Mouse (Mus musculus) c-Kit-positive CD71-positive TER-119-negative erythroid progenitor cells, embryonic 14.5 days (primary cell): ENCODE data around the gene Klhl7.
"Not testable (repeated sequence)": the region's sequence is repeated elsewhere in the genome, so short reads cannot be mapped to it uniquely, and the experiment has no call there.

Experiments
- DNase-seq: peaks from one replicate; pipeline ENCODE4 v3.0.0-alpha.2; 2013; ENCODE audit warnings: low read depth

The Klhl7 gene

GRCm38 (mm10) chr5:24095393-24095792 is 5.0 kb upstream of the Klhl7 start:
- no peak for DNase-seq

- no peak for DNase-seq
These were observed 4.5 kb upstream of the Klhl7 start for GRCm38 (mm10) chr5:24095881-24096280.

GRCm38 (mm10) chr5:24100810-24101311 is 456 bp downstream of the Klhl7 start:
- DNase-seq: peak; percentile 83

GRCm38 (mm10) chr5:24101446-24102140 is 1.2 kb downstream of the Klhl7 start:
- DNase-seq: no peak

- DNase-seq: not testable (repeated sequence)
These were observed 2.8 kb downstream of the Klhl7 start for GRCm38 (mm10) chr5:24103235-24103634.

- DNase-seq: no peak
These were observed 3.4 kb downstream of the Klhl7 start for GRCm38 (mm10) chr5:24103841-24104240.

GRCm38 (mm10) chr5:24107071-24107739 is 6.8 kb downstream of the Klhl7 start:
- DNase-seq: no peak

- no peak for DNase-seq
These were observed 7.3 kb downstream of the Klhl7 start for GRCm38 (mm10) chr5:24107740-24108098.

GRCm38 (mm10) chr5:24110068-24110467 is 9.7 kb downstream of the Klhl7 start:
- DNase-seq: no peak

GRCm38 (mm10) chr5:24112116-24112903 is 11.9 kb downstream of the Klhl7 start:
- DNase-seq: no peak

- DNase-seq: no peak
These were observed 21.8 kb downstream of the Klhl7 start for GRCm38 (mm10) chr5:24122221-24122620.

GRCm38 (mm10) chr5:24124175-24124574 is 23.8 kb downstream of the Klhl7 start:
- no peak for DNase-seq

GRCm38 (mm10) chr5:24124579-24125276 is 24.3 kb downstream of the Klhl7 start:
- DNase-seq: no peak

- no peak for DNase-seq
These were observed 25.7 kb downstream of the Klhl7 start for GRCm38 (mm10) chr5:24125910-24126636.

GRCm38 (mm10) chr5:24126967-24127366 is 26.6 kb downstream of the Klhl7 start:
- DNase-seq: no peak

- peak; percentile 40 for DNase-seq
These were observed 46.6 kb downstream of the Klhl7 start for GRCm38 (mm10) chr5:24146964-24147363.

GRCm38 (mm10) chr5:24152199-24152598 is 51.8 kb downstream of the Klhl7 start:
- DNase-seq: no peak

GRCm38 (mm10) chr5:24156774-24157173 is 56.4 kb downstream of the Klhl7 start:
- no peak for DNase-seq

- peak; percentile 89 for DNase-seq
These were observed 64.5 kb downstream of the Klhl7 start, which contains the start of gene Nupl2 for GRCm38 (mm10) chr5:24164789-24165445. TSS of gene Nupl2 (plus strand) at chr5:24164963.

- DNase-seq: no peak
These were observed 66.9 kb downstream of the Klhl7 start for GRCm38 (mm10) chr5:24167263-24167662.

- no peak for DNase-seq
These were observed 69.5 kb downstream of the Klhl7 start for GRCm38 (mm10) chr5:24169881-24170280.
